Mouse (Mus musculus) cerebellum, adult 8-10 months (tissue): ENCODE results near the gene Sort1.

Source experiments
- DNase-seq: peaks from one replicate; pipeline ENCODE4 v3.0.0; 2022

Sort1 gene

DNA sequence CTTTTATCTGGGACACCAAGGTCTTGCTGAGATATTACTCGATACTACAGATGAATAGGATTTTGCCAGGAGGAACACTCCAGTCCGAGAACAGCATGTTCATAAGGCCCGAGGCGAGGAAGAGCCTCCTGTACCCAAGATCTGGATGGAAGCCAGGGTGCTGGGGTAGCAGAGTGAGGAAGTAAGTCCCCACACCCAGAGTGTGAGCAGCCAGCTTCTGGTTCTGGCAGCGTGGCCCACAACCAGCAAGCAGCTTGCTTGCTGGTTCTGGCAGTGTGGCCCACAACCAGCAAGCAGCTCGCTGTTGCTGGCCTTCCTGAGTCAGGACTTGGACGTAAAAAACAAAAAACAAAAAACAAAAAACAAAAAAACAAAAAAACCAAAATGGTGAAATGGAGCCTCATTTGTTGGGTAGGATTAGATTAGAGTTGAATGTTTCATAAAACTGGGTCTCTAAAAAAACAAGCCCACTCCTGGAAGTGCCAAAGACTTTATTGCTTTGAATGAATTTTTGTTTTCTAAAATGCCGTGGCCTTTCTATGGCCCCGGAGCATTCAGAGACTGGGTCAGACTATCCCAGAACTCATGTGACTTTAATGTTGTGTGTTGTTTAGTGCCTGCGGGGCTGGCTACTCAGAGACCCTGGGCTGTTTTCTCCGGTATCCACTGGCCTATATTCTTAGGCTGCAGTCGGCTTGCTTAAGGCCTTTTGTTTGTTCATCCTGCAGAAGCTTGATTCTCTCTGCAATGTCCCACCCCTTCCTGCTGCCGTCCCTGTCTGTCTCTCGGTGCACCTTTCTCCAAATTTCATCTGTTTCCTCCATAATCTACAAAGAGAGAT, 11.7 kb downstream of the Sort1 start:
- DNase-seq = peak; percentile 56

GRCm38 (mm10) chr3:108296220-108297049, 12.6 kb downstream of the Sort1 start:
- no peak for DNase-seq

GRCm38 (mm10) chr3:108297050-108297419, 13.2 kb downstream of the Sort1 start:
- DNase-seq = no peak

- DNase-seq = no peak
Measured at GRCm38 (mm10) chr3:108297603-108298553, 14.0 kb downstream of the Sort1 start.

DNA sequence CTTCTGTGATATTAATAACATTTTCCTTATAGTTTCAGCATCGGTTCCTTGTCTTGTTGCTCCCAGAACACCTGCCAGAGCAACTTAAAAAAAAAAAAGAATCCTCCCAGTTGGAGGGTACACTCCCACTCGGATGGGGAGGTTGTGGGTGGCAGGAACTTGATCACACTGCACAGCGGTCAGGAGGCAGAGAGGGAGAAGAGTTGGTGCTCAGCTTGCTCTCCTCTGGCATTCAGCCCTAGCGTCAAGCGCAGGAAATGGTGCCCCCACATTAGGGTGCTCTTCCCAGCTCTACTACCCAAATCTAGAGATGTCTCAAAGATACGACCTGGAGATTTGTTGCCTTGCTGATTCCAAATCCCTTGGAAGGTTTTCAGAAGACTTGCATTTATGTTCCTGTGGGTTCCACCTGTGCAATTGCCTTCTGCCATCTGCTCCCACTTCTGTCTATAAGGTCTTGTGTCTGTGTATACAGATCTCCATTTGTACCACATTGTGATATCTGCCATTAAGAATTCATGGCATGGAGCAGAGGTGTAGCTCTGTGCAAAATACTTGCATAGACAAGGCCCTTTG, 16.7 kb downstream of the Sort1 start:
- DNase-seq = no peak

- DNase-seq = no peak
Measured at GRCm38 (mm10) chr3:108303683-108304082, 19.8 kb downstream of the Sort1 start.

DNA sequence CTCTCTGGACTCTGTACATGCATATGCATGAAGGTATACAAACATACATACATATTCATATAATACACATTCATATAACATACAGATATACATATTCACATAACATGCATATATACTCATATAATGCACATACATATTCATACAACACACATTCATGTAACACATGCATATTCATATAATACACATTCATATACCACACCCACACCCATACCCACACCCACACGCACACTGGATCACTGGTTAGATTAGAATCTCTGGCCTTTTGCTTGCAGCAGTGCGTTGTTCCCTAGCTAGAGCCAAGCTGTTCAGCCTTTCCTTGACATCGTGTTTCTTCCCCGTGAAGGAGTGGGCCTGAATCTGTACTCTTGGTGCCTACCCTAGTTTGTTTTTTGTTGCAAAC, 20.9 kb downstream of the Sort1 start:
- no peak for DNase-seq

GRCm38 (mm10) chr3:108306387-108306786, 22.5 kb downstream of the Sort1 start:
- DNase-seq = no peak

DNA sequence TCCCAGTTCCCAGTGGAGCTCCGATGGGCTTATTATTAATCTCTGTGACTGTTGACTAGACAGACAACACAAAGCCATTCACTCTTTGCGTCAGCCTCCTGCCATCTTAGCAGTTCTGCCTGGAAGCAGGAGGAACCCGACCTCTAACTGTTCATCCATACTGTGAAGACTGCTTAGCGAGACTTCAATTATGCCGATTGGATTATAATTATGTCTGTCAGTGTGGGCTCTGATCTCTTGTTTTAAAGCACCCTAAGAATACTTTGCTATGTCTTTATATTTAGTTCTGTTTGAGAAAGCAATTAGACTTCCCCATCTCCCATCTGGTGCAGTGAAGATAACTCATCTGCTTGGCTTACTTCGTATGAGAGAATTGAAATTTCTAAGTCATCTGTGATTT, 23.6 kb downstream of the Sort1 start:
- no peak for DNase-seq

GRCm38 (mm10) chr3:108310921-108311341, 27.0 kb downstream of the Sort1 start:
- no peak for DNase-seq

DNA sequence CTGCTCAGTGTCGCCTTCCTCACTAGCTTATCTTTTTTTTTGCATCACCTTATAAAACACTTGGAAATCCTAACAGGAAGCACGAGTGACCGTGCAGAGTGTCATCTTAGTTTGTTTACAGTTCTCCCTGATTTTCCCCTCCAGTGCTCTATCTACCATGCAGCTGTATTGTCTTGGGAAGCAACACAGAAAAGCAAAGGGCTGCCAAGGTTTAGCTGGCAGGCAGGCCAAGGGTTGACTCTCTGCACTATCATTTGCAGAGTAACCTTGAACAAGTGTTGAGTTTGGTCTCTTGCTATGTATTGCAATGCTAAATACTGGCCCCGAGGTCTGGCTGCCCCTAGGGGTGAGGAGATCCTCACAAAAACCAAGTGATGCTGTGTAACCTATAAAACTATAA, 27.8 kb downstream of the Sort1 start:
- no peak for DNase-seq

GRCm38 (mm10) chr3:108312414-108312813, 28.5 kb downstream of the Sort1 start:
- DNase-seq = no peak

DNA sequence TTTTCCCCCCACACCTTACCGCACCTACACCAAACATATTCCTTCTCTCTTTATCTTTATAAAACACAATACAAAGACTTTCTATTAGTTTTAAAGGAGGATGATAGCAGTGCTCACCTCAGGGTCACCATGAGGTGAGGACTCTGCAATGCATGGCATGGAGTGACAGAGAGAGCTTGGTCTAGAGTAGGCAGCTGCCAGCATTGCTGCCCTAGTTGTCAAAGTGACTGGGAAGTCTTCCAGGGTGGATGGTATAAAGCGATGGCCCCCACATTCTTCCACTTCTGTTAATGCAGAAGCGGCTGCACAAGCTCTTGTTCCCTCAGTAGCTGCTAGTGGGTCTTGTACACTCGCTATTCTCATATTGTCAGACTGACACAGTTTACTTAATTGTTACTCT, 29.3 kb downstream of the Sort1 start:
- DNase-seq = no peak

GRCm38 (mm10) chr3:108314038-108314675, 30.3 kb downstream of the Sort1 start:
- no peak for DNase-seq

DNA sequence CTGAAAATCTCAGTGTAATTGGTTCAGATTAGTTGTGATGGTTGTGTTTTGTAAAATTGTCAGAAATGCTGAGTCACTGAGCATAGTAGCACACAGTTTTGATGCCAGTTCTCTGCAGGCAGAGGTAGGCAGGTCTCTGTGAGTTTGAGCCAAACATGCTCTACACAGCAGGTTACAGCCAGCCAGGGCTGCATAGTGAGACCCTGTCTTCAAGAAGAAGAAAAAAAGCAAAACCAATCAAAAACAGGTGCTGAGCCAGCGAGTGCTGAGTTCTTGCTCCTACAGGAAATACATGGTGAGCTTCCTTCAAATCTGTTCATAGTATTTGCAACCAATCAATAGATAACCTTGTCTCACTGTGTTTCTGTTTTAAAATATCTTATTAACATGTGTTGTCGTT, 34.6 kb downstream of the Sort1 start:
- DNase-seq = no peak

DNA sequence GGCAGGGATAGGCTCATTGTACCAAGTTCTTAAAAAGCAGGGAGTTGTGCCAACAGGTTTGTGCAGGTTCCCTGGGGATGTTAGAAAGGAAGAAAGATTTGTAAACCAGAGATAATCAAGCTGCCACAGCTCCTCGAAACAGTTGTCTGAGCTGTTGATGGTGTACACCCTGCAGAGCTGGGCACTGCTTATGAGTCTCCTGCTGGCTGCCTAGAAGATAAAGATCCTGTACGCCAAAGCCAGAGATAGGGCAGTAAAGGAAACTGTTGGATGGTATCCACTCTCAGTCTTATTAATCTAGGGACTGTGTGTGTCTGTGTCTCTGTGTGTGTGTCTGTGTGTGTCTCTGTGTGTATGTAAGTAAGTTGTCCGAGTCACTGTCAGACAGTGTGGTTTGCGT, 37.8 kb downstream of the Sort1 start:
- no peak for DNase-seq

DNA sequence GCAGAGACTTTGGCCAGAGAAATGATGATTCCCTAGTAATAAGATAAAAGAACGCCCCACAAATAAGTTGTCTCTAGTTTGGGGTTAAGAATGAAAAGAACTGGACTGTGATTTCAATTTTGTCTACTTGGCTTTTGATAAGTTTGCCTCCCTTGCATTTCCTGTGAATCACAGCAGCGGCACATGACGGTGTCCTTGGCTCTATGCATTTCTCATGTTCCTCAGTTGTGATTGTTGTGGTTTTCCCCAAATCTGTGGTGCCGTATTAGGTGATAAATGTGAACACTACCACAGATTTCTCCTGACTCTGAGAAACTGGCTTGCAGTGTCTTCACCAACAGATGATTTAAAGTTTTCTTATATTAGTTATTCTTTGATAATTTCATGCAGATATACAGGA, 38.3 kb downstream of the Sort1 start:
- DNase-seq = no peak

DNA sequence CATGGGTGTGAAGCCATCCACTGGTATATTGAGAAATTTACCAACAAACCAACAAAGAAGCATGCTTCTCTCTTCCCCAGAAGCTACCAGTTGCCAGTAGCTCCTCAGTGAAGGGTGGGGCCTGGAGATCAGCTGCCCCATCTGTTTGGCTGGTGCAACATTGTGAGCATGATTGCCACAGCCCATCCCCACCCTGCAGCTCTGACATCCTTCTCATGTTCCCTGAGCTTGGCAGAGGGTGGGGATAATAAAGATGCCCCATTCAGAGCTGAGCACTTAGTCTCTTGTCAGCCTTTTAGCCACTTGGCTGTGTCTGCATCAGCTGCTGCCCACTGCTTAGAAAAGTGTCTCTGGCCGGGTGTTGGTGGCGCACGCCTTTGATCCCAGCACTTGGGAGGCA, 39.1 kb downstream of the Sort1 start:
- DNase-seq = no peak

GRCm38 (mm10) chr3:108324837-108325236, 41.0 kb downstream of the Sort1 start:
- DNase-seq = no peak

- DNase-seq = no peak
Measured at GRCm38 (mm10) chr3:108325521-108325920, 41.6 kb downstream of the Sort1 start.

- DNase-seq = no peak
Measured at GRCm38 (mm10) chr3:108327275-108327674, 43.4 kb downstream of the Sort1 start.

DNA sequence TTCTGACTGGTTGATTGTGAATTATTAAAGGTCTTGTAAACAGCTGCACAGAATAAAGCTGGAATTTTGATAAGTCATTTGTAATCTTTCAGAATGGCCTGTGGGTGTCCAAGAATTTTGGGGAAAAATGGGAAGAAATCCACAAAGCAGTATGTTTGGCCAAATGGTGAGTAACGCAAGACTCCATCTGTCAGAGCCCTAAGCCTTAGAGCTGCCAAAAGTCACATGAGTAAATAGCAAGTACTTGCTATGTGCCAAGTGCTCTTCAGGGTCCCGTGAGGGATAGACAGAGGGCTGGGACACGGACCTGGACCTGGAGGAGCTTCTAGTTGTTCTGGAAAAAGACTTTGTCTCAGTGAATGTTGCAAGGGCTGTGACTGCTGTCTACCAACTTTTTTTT, 44.0 kb downstream of the Sort1 start:
- no peak for DNase-seq
